Mouse (Mus musculus) kidney, postnatal 14 days (tissue): ENCODE results near the gene Pum3.
"Not testable (repeated sequence)": the region's sequence is repeated elsewhere in the genome, so short reads cannot be mapped to it uniquely, and the experiment has no call there.

Experiments used
- DNase-seq: peaks from one replicate; pipeline ENCODE4 v3.0.0; 2022; ENCODE audit warnings: mixed read lengths

Gene Pum3

DNA sequence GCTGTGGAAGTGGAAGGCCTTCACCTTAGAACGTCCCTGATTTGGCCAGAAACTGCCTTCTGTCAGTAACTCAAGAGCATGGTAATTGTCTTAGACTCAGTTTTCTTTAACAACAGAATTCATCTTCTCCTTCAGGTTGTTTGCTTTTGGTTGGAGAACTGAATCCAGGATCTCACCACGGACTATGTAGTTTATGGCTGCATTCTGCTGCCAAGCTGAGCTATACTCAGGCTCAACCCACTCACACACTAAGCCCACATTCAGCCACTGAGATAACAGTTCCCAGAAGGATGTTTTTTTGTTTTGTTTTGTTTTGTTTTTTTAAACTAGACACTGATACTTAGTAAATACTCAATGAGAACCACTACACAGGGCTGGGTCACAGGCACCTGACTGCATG is 38.3 kb downstream of the Pum3 start:
- no peak for DNase-seq

- not testable (repeated sequence) for DNase-seq
Measured at GRCm38 (mm10) chr19:27389566-27389965, 40.1 kb downstream of the Pum3 start.

GRCm38 (mm10) chr19:27385304-27385703 is 44.3 kb downstream of the Pum3 start:
- no peak for DNase-seq

DNA sequence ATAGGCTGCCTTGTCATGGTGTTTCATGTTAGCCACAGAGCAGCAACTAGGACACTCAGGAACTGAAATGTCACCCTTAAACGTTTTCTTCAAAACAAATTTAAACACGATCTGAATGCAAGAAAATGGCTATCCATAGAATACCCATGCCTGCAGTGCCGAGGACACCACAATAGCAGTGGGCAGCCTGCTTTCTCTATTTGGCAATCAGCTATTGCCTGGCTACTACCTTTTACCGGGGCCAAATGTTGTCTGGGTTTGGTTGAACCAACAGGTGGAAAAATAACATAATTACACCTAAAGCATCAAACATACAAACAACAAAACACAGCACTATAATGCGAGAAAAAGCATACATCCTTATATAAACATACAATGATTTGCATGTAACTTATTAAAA is 46.4 kb downstream of the Pum3 start:
- no peak for DNase-seq

DNA sequence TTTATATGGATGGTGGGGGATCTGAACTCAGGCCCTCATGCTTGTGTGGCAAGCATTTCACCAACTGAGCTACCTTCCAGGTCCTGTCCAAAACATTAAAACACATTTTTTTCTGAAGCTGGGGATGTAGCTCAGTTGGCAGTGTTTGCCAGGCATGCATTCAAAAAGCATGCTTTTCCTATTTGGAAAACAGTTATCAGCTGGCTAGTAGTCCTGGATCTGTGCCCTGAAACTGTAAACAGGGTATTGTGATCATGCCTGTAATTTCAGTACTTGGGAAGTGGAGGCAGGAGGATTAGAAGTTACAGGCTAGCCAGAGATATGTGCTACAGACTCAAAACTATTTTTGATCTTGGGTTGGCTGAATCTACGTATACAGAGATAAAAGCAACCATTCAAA is 47.5 kb downstream of the Pum3 start:
- DNase-seq, result no peak

GRCm38 (mm10) chr19:27379712-27380401 is 49.8 kb downstream of the Pum3 start:
- no peak for DNase-seq

DNA sequence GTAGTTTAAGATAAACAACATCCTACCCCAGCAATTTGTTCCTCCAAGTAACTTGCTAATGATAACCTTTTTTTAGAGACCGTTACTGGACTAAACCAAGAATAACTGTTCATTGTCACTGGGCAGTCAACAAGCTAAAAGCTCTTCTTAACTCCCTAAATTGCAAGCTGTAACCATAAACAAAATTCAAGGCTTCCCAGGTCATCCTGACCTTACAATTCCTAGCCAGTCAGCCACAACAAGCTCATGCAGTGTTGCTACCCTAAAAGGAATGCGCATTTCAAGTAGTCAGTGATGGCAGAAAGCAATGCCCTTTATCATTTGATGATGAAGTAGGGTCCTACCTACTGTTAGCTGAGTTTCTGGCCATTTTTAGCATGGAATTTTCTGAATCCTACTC is 58.8 kb downstream of the Pum3 start:
- no peak for DNase-seq

DNA sequence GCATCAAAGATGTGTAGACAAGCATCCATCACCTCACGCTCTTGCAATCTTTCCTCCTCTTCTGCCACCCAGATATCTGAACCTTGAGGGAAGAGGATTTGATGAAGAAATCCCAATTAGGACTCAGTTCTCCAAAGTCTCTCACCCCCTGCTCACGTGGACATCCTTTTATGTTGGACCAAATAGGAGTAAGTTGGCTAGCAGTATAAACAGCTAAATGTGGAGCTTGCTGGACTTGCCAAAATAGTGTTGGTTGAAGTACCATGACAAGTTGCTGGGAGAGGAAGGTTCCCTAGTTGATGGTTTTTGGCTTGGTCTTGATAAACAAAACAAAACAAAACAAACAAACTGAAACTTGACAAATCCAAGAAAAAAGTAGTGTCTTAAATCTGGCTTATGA is 59.5 kb downstream of the Pum3 start:
- no peak for DNase-seq

DNA sequence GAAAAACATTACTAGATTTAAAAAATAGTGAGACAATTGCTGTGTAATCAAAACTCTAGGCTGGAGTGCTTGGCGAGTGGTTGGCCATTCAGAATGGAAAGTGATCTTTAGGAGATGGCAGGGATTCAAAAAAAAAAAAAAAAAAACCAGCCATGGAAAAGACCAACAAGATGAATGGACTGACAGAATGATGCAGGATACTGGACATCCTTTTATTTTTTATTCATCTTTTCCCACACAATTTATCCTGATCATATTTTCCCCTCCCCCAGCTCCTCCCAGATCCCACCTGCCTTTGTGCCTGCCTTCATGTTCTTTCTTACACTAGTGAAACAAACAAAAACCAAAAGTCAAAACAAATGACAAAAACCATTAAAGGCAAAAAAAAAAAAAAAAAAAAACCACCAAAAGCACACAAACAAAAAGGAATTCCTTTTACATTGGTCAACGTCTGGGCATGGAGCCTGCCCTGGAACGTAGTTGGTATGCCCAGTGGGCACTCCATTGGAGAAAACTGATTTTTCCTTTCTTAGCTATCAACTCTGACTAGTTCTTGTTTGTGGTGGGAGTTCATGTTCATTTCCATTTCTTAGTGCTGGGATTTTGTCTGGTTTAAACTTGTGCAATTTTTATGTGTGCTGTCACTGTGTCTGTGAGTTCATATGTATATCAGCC is 60.0 kb downstream of the Pum3 start:
- DNase-seq, result no peak

GRCm38 (mm10) chr19:27366113-27366746 is 63.4 kb downstream of the Pum3 start:
- no peak for DNase-seq

- DNase-seq, result peak; percentile 47
Measured at GRCm38 (mm10) chr19:27364521-27364931, 65.1 kb downstream of the Pum3 start.

DNA sequence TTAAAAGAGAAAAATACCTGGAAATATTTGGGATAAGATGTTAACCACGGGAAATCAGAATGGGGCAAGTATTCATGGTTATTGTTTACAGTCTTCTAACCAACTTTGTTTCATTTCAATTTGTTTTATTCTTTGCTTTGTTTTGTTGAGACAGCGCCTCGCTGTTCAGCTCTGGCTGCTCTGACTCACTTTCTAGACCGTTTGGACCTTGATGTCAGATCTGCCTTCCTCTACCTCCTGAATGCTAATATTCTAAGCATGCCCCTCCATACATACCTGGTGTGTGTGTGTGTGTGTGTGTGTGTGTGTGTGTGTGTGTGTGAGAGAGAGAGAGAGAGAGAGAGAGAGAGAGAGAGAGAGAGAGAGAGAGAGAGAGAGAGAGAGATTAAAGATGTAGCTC is 65.7 kb downstream of the Pum3 start:
- DNase-seq, result no peak

DNA sequence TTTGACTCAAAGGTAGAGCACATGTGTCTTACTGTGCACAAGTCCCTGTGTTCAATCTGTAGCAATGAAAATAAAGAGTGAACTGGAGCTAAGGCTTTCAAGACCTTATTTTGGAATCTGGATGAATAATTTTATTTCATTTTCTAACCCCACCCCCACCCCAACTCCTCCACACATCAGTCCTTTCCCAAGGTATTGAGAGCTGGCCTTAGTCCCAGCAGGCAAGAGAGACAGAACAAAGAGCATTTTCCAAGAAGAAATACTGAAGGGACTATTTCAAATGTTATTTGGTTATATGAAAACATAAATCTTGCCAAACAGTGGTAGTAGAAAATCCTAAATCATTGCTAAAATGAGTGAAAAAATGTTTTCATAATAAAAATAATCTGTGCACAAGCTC is 69.2 kb downstream of the Pum3 start:
- DNase-seq, result no peak

GRCm38 (mm10) chr19:27351700-27352099 is 77.9 kb downstream of the Pum3 start:
- no peak for DNase-seq

GRCm38 (mm10) chr19:27346501-27346900 is 83.1 kb downstream of the Pum3 start:
- DNase-seq, result peak; percentile 60
